Mouse (Mus musculus): ENCODE data around the gene Tmem147. TPM values are rescaled to one million over a fixed set of nuclear protein-coding genes. Genes with fewer than 3 reads are reported as not detected.
A peak's percentile ranks its signal among the peaks of the same experiment; 100 is the strongest.

The Tmem147 gene
- polyA plus RNA-seq, 3 experiments from 2014 or later, result 43.1 to 55.2 (median 48.6) TPM

- no peak for ATAC-seq
Measured at GRCm38 (mm10) chr7:30723274-30723953, 5.9 kb downstream of the Tmem147 start.

- ATAC-seq, result no peak
Measured at GRCm38 (mm10) chr7:30721286-30721685, 8.1 kb downstream of the Tmem147 start.

GRCm38 (mm10) chr7:30719669-30720068 is 9.7 kb downstream of the Tmem147 start:
- no peak for ATAC-seq

GRCm38 (mm10) chr7:30717716-30718046 is 11.7 kb downstream of the Tmem147 start:
- no peak for ATAC-seq

GRCm38 (mm10) chr7:30717006-30717715 is 12.2 kb downstream of the Tmem147 start:
- peak; percentile 58 for ATAC-seq

- ATAC-seq, result no peak
Measured at GRCm38 (mm10) chr7:30711942-30712341, 17.4 kb downstream of the Tmem147 start, which contains the start of gene Atp4a. Gene Atp4a (plus strand): TSS chr7:30712209.

- ATAC-seq, result no peak
Measured at GRCm38 (mm10) chr7:30707441-30707840, 21.9 kb downstream of the Tmem147 start.

GRCm38 (mm10) chr7:30706214-30706882 is 23.0 kb downstream of the Tmem147 start:
- ATAC-seq, result no peak

GRCm38 (mm10) chr7:30698589-30698988 is 30.8 kb downstream of the Tmem147 start, which contains the start of gene 2200002J24Rik:
Gene 2200002J24Rik (plus strand): TSS chr7:30698926.
- no peak for ATAC-seq

- ATAC-seq, result no peak
Measured at GRCm38 (mm10) chr7:30698101-30698500, 31.2 kb downstream of the Tmem147 start.

- ATAC-seq, result no peak
Measured at GRCm38 (mm10) chr7:30688325-30688724, 41.0 kb downstream of the Tmem147 start.

GRCm38 (mm10) chr7:30683425-30683824 is 45.9 kb downstream of the Tmem147 start:
- ATAC-seq, result no peak

- no peak for ATAC-seq
Measured at GRCm38 (mm10) chr7:30681897-30682296, 47.4 kb downstream of the Tmem147 start.

GRCm38 (mm10) chr7:30678263-30678975 is 50.9 kb downstream of the Tmem147 start:
- no peak for ATAC-seq

Other genes starting within 250 kb of the Tmem147 start
- not detected for gene Prodh2, start 235.9 kb downstream of the Tmem147 start, polyA plus RNA-seq (2017; shearing (Covaris generic))
- gene Arhgap33, start 194.5 kb downstream of the Tmem147 start, polyA plus RNA-seq (2017; shearing (Covaris generic)), result 1 to 10 TPM in 1 of 3 experiments, under 1 TPM in 2; 0.28 to 1.1 (median 0.91) TPM
- 1 to 10 TPM; 2.7 to 3.6 (median 2.8) TPM for gene Hspb6, start 177.4 kb downstream of the Tmem147 start, polyA plus RNA-seq (2017; shearing (Covaris generic))
- 1 to 10 TPM; 2.8 to 4.5 (median 4.0) TPM for gene Proser3, start 177.2 kb downstream of the Tmem147 start, polyA plus RNA-seq (2017; shearing (Covaris generic))
- gene Lin37, start 169.7 kb downstream of the Tmem147 start, polyA plus RNA-seq (2017; shearing (Covaris generic)), result 100 to 1,000 TPM in 2 of 3 experiments, 10 to 100 TPM in 1; 94.5 to 112 (median 109) TPM
- 10 to 100 TPM; 56.1 to 60.5 (median 60.0) TPM for gene U2af1l4, start 166.2 kb downstream of the Tmem147 start, polyA plus RNA-seq (2017; shearing (Covaris generic))
- 10 to 100 TPM; 45.7 to 85.3 (median 82.8) TPM for gene Gm49396, start 166.2 kb downstream of the Tmem147 start, polyA plus RNA-seq (2017; shearing (Covaris generic))
- gene Psenen, start 165.9 kb downstream of the Tmem147 start, polyA plus RNA-seq (2017; shearing (Covaris generic)), result 100 to 1,000 TPM; 271 to 363 (median 299) TPM
- gene Igflr1, start 164.1 kb downstream of the Tmem147 start, polyA plus RNA-seq (2017; shearing (Covaris generic)), result 100 to 1,000 TPM; 118 to 196 (median 157) TPM
- gene Kmt2b, start 140.8 kb downstream of the Tmem147 start, polyA plus RNA-seq (2017; shearing (Covaris generic)), result 10 to 100 TPM; 15.7 to 23.0 (median 22.6) TPM
- gene Zbtb32, start 130.6 kb downstream of the Tmem147 start, polyA plus RNA-seq (2017; shearing (Covaris generic)), result 10 to 100 TPM; 11.7 to 28.7 (median 11.9) TPM
- gene Upk1a, start 116.7 kb downstream of the Tmem147 start, polyA plus RNA-seq (2017; shearing (Covaris generic)), result 1 to 10 TPM in 2 of 3 experiments, under 1 TPM in 1; 0.47 to 3.1 (median 1.5) TPM
- gene Cox6b1, start 103.4 kb downstream of the Tmem147 start, polyA plus RNA-seq (2017; shearing (Covaris generic)), result 100 to 1,000 TPM; 376 to 780 (median 668) TPM
- gene Etv2, start 93.7 kb downstream of the Tmem147 start, polyA plus RNA-seq (2017; shearing (Covaris generic)), result not detected
- gene Rbm42, start 79.2 kb downstream of the Tmem147 start, polyA plus RNA-seq (2017; shearing (Covaris generic)), result 10 to 100 TPM; 21.7 to 30.7 (median 28.0) TPM
- gene Haus5, start 64.5 kb downstream of the Tmem147 start, polyA plus RNA-seq (2017; shearing (Covaris generic)), result 10 to 100 TPM; 23.9 to 33.9 (median 26.4) TPM
- not detected for gene Pmis2, start 57.9 kb downstream of the Tmem147 start, polyA plus RNA-seq (2017; shearing (Covaris generic))
- not detected for gene 2200002J24Rik, start 30.6 kb downstream of the Tmem147 start, polyA plus RNA-seq (2017; shearing (Covaris generic))
- not detected for gene Atp4a, start 17.3 kb downstream of the Tmem147 start, polyA plus RNA-seq (2017; shearing (Covaris generic))
- gene Gapdhs, start 14.1 kb upstream of the Tmem147 start, polyA plus RNA-seq (2017; shearing (Covaris generic)), result under 1 TPM in 2 of 3 experiments, not detected in 1; 0.39 to 0.46 TPM
- gene Sbsn, start 21.9 kb upstream of the Tmem147 start, polyA plus RNA-seq (2017; shearing (Covaris generic)), result 1 to 10 TPM in 2 of 3 experiments, not detected in 1; 1.5 to 1.6 TPM
- gene Dmkn, start 34.2 kb upstream of the Tmem147 start, polyA plus RNA-seq (2017; shearing (Covaris generic)), result not detected
- gene Krtdap, start 58.4 kb upstream of the Tmem147 start, polyA plus RNA-seq (2017; shearing (Covaris generic)), result not detected
- 1 to 10 TPM in 1 of 3 experiments, under 1 TPM in 2; 0.50 to 3.1 (median 0.82) TPM for gene Ffar2, start 94.2 kb upstream of the Tmem147 start, polyA plus RNA-seq (2017; shearing (Covaris generic))
- gene Ffar3, start 126.6 kb upstream of the Tmem147 start, polyA plus RNA-seq (2017; shearing (Covaris generic)), result under 1 TPM in 1 of 3 experiments, not detected in 2; 0.27 TPM
- gene Ffar1, start 132.0 kb upstream of the Tmem147 start, polyA plus RNA-seq (2017; shearing (Covaris generic)), result under 1 TPM in 2 of 3 experiments, not detected in 1; 0.17 to 0.20 TPM
- gene Cd22, start 150.8 kb upstream of the Tmem147 start, polyA plus RNA-seq (2017; shearing (Covaris generic)), result 10 to 100 TPM; 10.5 to 17.5 (median 12.3) TPM
- not detected for gene Mag, start 185.3 kb upstream of the Tmem147 start, polyA plus RNA-seq (2017; shearing (Covaris generic))
- not detected for gene Hamp2, start 195.1 kb upstream of the Tmem147 start, polyA plus RNA-seq (2017; shearing (Covaris generic))
- gene Hamp, start 214.5 kb upstream of the Tmem147 start, polyA plus RNA-seq (2017; shearing (Covaris generic)), result not detected
- gene Usf2, start 227.3 kb upstream of the Tmem147 start, polyA plus RNA-seq (2017; shearing (Covaris generic)), result 10 to 100 TPM in 2 of 3 experiments, 1 to 10 TPM in 1; 8.8 to 18.8 (median 13.6) TPM
- 1 to 10 TPM; 1.1 to 2.1 (median 1.4) TPM for gene Lsr, start 243.9 kb upstream of the Tmem147 start, polyA plus RNA-seq (2017; shearing (Covaris generic))
- gene Fam187b, start 244.2 kb upstream of the Tmem147 start, polyA plus RNA-seq (2017; shearing (Covaris generic)), result 1 to 10 TPM in 1 of 3 experiments, under 1 TPM in 2; 0.55 to 1.0 (median 0.96) TPM

All from inflammation-experienced regulatory T-cells, adult 6 months (primary cell).